Mouse (Mus musculus) CH12.LX (cell line): ENCODE results near the gene Kif6. TPM values are rescaled to one million over a fixed set of nuclear protein-coding genes. Genes with fewer than 3 reads are reported as not detected.

Source experiments
- DNase-seq: peaks from one replicate; pipeline ENCODE4 v3.0.0-alpha.2; 2013; ENCODE audit errors: extremely low read depth
- H3K27ac ChIP-seq: 2 replicates; pipeline ENCODE4 v1.5.1; 2012; ENCODE audit warnings: low read depth, mild to moderate bottlenecking, control low read depth, moderate library complexity; ENCODE audit not compliant: insufficient read depth
- H3K27me3 ChIP-seq: replicated peaks from 2 replicates; pipeline ENCODE3; 2012; ENCODE audit warnings: inconsistent platforms
- H3K36me3 ChIP-seq, 2 experiments: replicated peaks in 1 of 2; 2 replicates each; pipeline versions ENCODE3 to v1.6.1; 2012; ENCODE audit warnings: inconsistent platforms in 1 of 2, low read length in 1 of 2, mild to moderate bottlenecking in 1 of 2, mixed read lengths in 1 of 2, moderate library complexity in 1 of 2; ENCODE audit not compliant: control insufficient read depth in 1 of 2, insufficient read depth in 1 of 2
- H3K4me1 ChIP-seq, 2 experiments: 2 replicates each; pipeline ENCODE4 v1.6.1; 2012; ENCODE audit warnings: inconsistent platforms in 1 of 2, moderate library complexity in 1 of 2; ENCODE audit not compliant: insufficient read depth in 2 of 2, control insufficient read depth in 1 of 2
- H3K4me2 ChIP-seq: 2 replicates; pipeline ENCODE4 v1.6.1; 2012; ENCODE audit warnings: low read depth, mild to moderate bottlenecking, control low read depth; ENCODE audit not compliant: poor library complexity, insufficient read depth, severe bottlenecking
- H3K4me3 ChIP-seq, 3 experiments: fragments of 150-350 bp in 1 of 3; sonication (generic) in 1 of 3; replicated peaks in 1 of 3; 2 replicates each; pipeline versions ENCODE3 to v1.5.1; 2011 to 2012; ENCODE audit warnings: low read depth in 2 of 3, low read length in 2 of 3, mild to moderate bottlenecking in 2 of 3, moderate library complexity in 2 of 3, control low read depth in 1 of 3, improper control_type of control experiment in 1 of 3, inconsistent platforms in 1 of 3, mixed read lengths in 1 of 3; ENCODE audit not compliant: poor library complexity in 1 of 3
- H3K79me2 ChIP-seq: replicated peaks from 2 replicates; pipeline ENCODE4 v1.6.1; 2012; ENCODE audit warnings: mild to moderate bottlenecking, moderate library complexity; ENCODE audit not compliant: control insufficient read depth, poor library complexity, insufficient read depth, severe bottlenecking; ENCODE audit errors: extremely low read depth
- H3K9ac ChIP-seq: 2 replicates; pipeline ENCODE4 v1.6.1; 2012; ENCODE audit warnings: low read depth, mild to moderate bottlenecking, control low read depth, moderate library complexity; ENCODE audit not compliant: insufficient read depth
- H3K9me3 ChIP-seq: replicated peaks from 2 replicates; pipeline ENCODE3; 2012; ENCODE audit warnings: low read length, inconsistent platforms, mixed read lengths
- CTCF ChIP-seq, 2 experiments: IDR thresholded peaks in 1 of 2; conservative IDR thresholded peaks in 1 of 2; 2 replicates each; pipeline ENCODE4 v1.5.1; 2011 to 2012; ENCODE audit warnings: low read depth in 2 of 2, low read length in 2 of 2, improper control_type of control experiment in 1 of 2, inconsistent platforms in 1 of 2, mild to moderate bottlenecking in 1 of 2, moderate library complexity in 1 of 2
- E2F4 ChIP-seq: IDR thresholded peaks from 2 replicates; pipeline ENCODE4 v1.6.1; 2011; ENCODE audit warnings: low read depth, low read length, improper control_type of control experiment; ENCODE audit not compliant: insufficient replicate concordance
- ELF1 ChIP-seq: IDR thresholded peaks from 2 replicates; pipeline ENCODE4 v1.6.1; 2014; ENCODE audit warnings: low read depth, mild to moderate bottlenecking, inconsistent platforms, low read length, improper control_type of control experiment
- EP300 ChIP-seq: IDR thresholded peaks from 2 replicates; pipeline ENCODE4 v1.6.1; 2011; ENCODE audit warnings: low read length, improper control_type of control experiment
- HCFC1 ChIP-seq: IDR thresholded peaks from 2 replicates; pipeline ENCODE4 v1.6.1; 2012; ENCODE audit warnings: low read depth, mild to moderate bottlenecking, inconsistent platforms, low read length, improper control_type of control experiment
- IRF4 ChIP-seq: IDR thresholded peaks from 2 replicates; pipeline ENCODE4 v1.6.1; 2014; ENCODE audit warnings: low read depth, mild to moderate bottlenecking, inconsistent platforms, low read length, improper control_type of control experiment
- JUND ChIP-seq: conservative IDR thresholded peaks from 2 replicates; pipeline ENCODE4 v1.6.1; 2011; ENCODE audit warnings: low read depth, low read length, improper control_type of control experiment
- MAZ ChIP-seq: IDR thresholded peaks from 2 replicates; pipeline ENCODE4 v1.6.1; 2012; ENCODE audit warnings: low read depth, mild to moderate bottlenecking, inconsistent platforms, low read length, improper control_type of control experiment, moderate library complexity
- PAX5 ChIP-seq: IDR thresholded peaks from 2 replicates; pipeline ENCODE4 v1.6.1; 2012; ENCODE audit warnings: low read length, inconsistent platforms, mixed read lengths
- RAD21 ChIP-seq: IDR thresholded peaks from 2 replicates; pipeline ENCODE4 v1.6.1; 2011; ENCODE audit warnings: low read depth, mild to moderate bottlenecking, low read length, improper control_type of control experiment, moderate library complexity
- RCOR1 ChIP-seq: conservative IDR thresholded peaks from 2 replicates; pipeline ENCODE4 v1.6.1; 2012; ENCODE audit warnings: low read depth, mild to moderate bottlenecking, inconsistent platforms, low read length, improper control_type of control experiment
- UBTF ChIP-seq: IDR thresholded peaks from 2 replicates; pipeline ENCODE4 v1.6.1; 2012; ENCODE audit warnings: low read depth, mild to moderate bottlenecking, inconsistent platforms, low read length, improper control_type of control experiment, moderate library complexity
- ZKSCAN1 ChIP-seq: IDR thresholded peaks from 2 replicates; pipeline ENCODE4 v1.6.1; 2012; ENCODE audit warnings: low read depth, inconsistent platforms, low read length, improper control_type of control experiment, borderline replicate concordance
- ZNF384 ChIP-seq: IDR thresholded peaks from 2 replicates; pipeline ENCODE4 v1.6.1; 2012; ENCODE audit warnings: low read depth, low read length, improper control_type of control experiment, inconsistent platforms
- dilution Hi-C: fragments of 300-500 bp; cut with MboI; formaldehyde crosslinking; loops from 2 replicates; pipeline ENCODE4 v1.14.3; 2020; ENCODE audit warnings: low sequenced_read_pairs; ENCODE audit not compliant: extremely low pct_unique_long_range_greater_than_20kb, extremely low pct_ligation_motif_present
- in situ Hi-C: fragments of 300-500 bp; cut with MboI; formaldehyde crosslinking; loops from 3 replicates; pipeline ENCODE4 v1.14.3; 2019; ENCODE audit warnings: low sequenced_read_pairs, low pct_ligation_motif_present, low pct_unique_long_range_greater_than_20kb, mixed read lengths
- polyA plus RNA-seq: library from polyadenylated mRNA; unstranded; fragments of >175 nt; gene quantifications from 2 replicates; pipeline ENCODE4 v1.2.1, GENCODE M21; 2012; ENCODE audit warnings: low read depth; ENCODE audit not compliant: insufficient read length
- total RNA-seq, 2 experiments: library from RNA; depleted of rRNA; stranded (reverse); fragments of 300-350 nt in 1 of 2; fragments of >200 nt in 1 of 2; gene quantifications; 2 replicates each; pipeline ENCODE4 v1.2.3; 2012 to 2014

The Kif6 gene
- total and polyA plus RNA-seq, 3 experiments: not detected

DNA sequence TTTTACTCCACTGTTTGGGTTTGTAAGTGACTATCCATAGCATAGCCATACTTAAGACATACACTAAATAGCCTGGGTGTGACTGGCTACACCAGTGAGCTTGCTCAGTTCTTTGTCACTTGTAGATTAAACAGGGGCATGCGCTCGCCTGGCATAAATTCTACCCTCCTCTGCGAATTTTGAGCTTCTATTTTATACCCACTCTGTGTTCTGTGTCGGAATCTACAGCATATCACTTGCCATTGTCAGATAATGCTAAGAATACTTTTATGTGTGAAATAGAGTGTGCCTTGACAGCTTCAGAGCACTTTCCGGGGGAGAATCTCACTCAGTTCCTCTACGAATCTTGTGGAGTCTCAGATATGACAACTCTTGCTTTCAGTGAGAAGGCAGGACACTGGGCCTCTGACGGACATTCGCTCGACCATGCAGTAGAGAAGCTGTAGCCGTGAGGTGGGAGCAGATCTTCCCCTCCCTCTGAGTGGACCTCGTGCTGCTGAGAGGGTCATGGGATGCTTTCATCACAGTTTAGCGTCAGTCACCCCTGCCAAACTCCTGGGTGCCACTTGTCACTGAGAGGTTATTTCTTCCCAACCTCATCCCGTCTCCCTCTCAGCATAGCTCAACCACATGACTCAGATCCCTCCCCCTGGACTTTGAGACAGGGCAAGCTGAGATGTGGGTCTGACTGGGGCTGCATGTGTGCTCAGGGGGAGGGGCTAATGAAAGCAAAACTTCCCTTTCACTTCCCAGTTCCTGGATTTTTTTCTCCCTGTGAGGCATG lies 12.3 kb downstream of the Kif6 start:
- Histone ChIP-seq H3K9ac (no peak overlapping the region), H3K9me3 (peaks cover 2% of the 10 kb centered on the region), H3K27ac (no peak overlapping the region), H3K4me1 (no peaks in the 10 kb centered on the region), H3K36me3 (no peaks in the 10 kb centered on the region), H3K4me2 (no peak overlapping the region), H3K27me3 (peaks cover 48% of the 10 kb centered on the region), H3K79me2 (no peaks in the 10 kb centered on the region), H3K4me3 (no peak overlapping the region)
- dilution Hi-C loops (no loop called here), in situ Hi-C loops (no loop called here)
- no peak for DNase-seq
- TF ChIP-seq E2F4 (no peak), MAZ (no peak), UBTF (no peak)
- TF ChIP-seq, all 38 proteins: peak for 0

DNA sequence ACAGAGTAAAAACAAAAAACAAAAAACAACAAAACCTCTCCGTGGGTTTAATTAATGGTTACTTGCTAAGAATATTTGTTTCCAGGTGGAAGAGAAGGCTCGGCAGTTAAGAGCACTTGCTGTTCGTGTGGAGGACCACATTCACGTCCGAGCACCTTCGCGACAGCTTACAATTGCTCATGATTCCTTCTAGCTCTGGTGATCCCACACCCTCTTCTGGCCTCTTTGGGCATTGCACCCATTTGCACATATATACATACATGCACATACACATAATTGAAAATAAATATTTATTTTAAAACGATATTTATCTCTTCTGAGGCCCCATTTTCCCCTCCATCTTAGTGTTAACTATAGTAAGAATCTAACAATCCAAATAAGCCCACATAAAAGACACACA lies 13.9 kb downstream of the Kif6 start:
- Histone ChIP-seq H3K4me1 (no peaks in the 10 kb centered on the region), H3K4me3 (no peak overlapping the region), H3K4me2 (no peak overlapping the region), H3K9me3 (peaks cover 2% of the 10 kb centered on the region), H3K9ac (no peak overlapping the region), H3K79me2 (no peaks in the 10 kb centered on the region), H3K27me3 (peaks cover 48% of the 10 kb centered on the region), H3K27ac (no peak overlapping the region), H3K36me3 (no peaks in the 10 kb centered on the region)
- DNase-seq: no peak
- in situ Hi-C loops (no loop called here), dilution Hi-C loops (no loop called here)
- TF ChIP-seq HCFC1 (no peak), RAD21 (peak; percentile 18), CTCF (conservative IDR thresholded peaks at IDR 0.05 in 1 of 2, IDR thresholded peaks at IDR 0.05 in 1 of 2; ENCODE audit: low read depth in 2 of 2, low read length in 2 of 2) (peak in 1 of 2 experiments; percentile 39; a peak in 2 of 4 replicates)

DNA sequence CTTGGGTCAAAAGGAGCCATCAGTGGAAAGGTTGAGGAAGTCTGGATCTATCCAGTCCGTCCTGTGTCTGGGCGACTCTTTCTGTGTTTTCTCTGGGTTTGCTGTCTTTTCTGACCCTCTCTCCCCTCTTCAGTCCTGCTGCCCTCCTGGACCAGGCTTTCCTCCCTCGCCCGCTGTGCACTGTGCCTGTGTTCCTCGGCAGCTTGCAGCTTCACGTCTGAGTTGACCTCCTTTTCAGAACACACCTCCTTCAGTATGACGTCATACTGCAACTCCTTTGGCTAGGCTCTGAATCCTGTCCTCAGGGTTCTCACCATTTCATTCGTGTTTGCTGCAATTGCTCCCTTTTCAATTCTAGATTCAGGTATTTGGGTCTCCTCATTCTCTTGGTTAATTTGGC lies 18.1 kb downstream of the Kif6 start:
- DNase-seq: no peak
- in situ Hi-C loops: no loop called here
- Histone ChIP-seq H3K9ac (no peak overlapping the region), H3K79me2 (no peaks in the 10 kb centered on the region), H3K9me3 (peaks cover 2% of the 10 kb centered on the region), H3K36me3 (no peaks in the 10 kb centered on the region), H3K27ac (no peak overlapping the region), H3K4me1 (no peaks in the 10 kb centered on the region), H3K27me3 (peaks cover 68% of the 10 kb centered on the region), H3K4me3 (no peak overlapping the region), H3K4me2 (no peak overlapping the region)
- TF ChIP-seq IRF4 (no peak), ZNF384 (no peak), RCOR1 (no peak), JUND (no peak), ZKSCAN1 (no peak), EP300 (no peak), PAX5 (no peak), ELF1 (no peak)
- dilution Hi-C loops: no loop called here
